Mouse (Mus musculus) kidney, postnatal 36 days (tissue): Measurements from ENCODE around the gene Tmcc3.
A peak's percentile ranks its signal among the peaks of the same experiment; 100 is the strongest.

Experiments used
- DNase-seq, 2 experiments: peaks; one replicate each; pipeline ENCODE4 v3.0.0; 2021 to 2022; ENCODE audit warnings: mixed read lengths in 2 of 2

Gene Tmcc3

GRCm38 (mm10) chr10:94371293-94371692 lies 59.5 kb downstream of the Tmcc3 start:
- no peak for DNase-seq

- DNase-seq = no peak
These were observed 65.2 kb downstream of the Tmcc3 start for GRCm38 (mm10) chr10:94376941-94377340.

GRCm38 (mm10) chr10:94377844-94378243 lies 66.1 kb downstream of the Tmcc3 start:
- peak in 1 of 2 experiments; percentile 10 for DNase-seq

GRCm38 (mm10) chr10:94378383-94378782 lies 66.6 kb downstream of the Tmcc3 start:
- DNase-seq = peak; percentile 88 to 90

GRCm38 (mm10) chr10:94380082-94380481 lies 68.3 kb downstream of the Tmcc3 start:
- DNase-seq = no peak

- peak; percentile 81 to 91 for DNase-seq
These were observed 69.1 kb downstream of the Tmcc3 start for GRCm38 (mm10) chr10:94380662-94381392.

GRCm38 (mm10) chr10:94381393-94381740 lies 69.6 kb downstream of the Tmcc3 start:
- no peak for DNase-seq

GRCm38 (mm10) chr10:94382618-94383017 lies 70.9 kb downstream of the Tmcc3 start:
- no peak for DNase-seq

- DNase-seq = no peak
These were observed 71.8 kb downstream of the Tmcc3 start for GRCm38 (mm10) chr10:94383565-94383964.

- DNase-seq = no peak
These were observed 77.5 kb downstream of the Tmcc3 start for GRCm38 (mm10) chr10:94389219-94389618.

GRCm38 (mm10) chr10:94391049-94391448 lies 79.3 kb downstream of the Tmcc3 start:
- peak; percentile 26 to 65 for DNase-seq

- no peak for DNase-seq
These were observed 82.5 kb downstream of the Tmcc3 start for GRCm38 (mm10) chr10:94394286-94394685.

- DNase-seq = peak; percentile 53 to 76
These were observed 86.3 kb downstream of the Tmcc3 start for GRCm38 (mm10) chr10:94397833-94398596.

GRCm38 (mm10) chr10:94400895-94401294 lies 89.1 kb downstream of the Tmcc3 start:
- DNase-seq = no peak

GRCm38 (mm10) chr10:94405456-94405855 lies 93.7 kb downstream of the Tmcc3 start:
- peak; percentile 79 to 81 for DNase-seq

- DNase-seq = no peak
These were observed 95.1 kb downstream of the Tmcc3 start for GRCm38 (mm10) chr10:94406821-94407220.

GRCm38 (mm10) chr10:94408356-94409146 lies 96.8 kb downstream of the Tmcc3 start:
- peak; percentile 84 to 85 for DNase-seq

GRCm38 (mm10) chr10:94409661-94410060 lies 97.9 kb downstream of the Tmcc3 start:
- DNase-seq = no peak

- DNase-seq = no peak
These were observed 99.8 kb downstream of the Tmcc3 start for GRCm38 (mm10) chr10:94411594-94411993.

GRCm38 (mm10) chr10:94413770-94414651 lies 102.3 kb downstream of the Tmcc3 start:
- peak; percentile 10 to 49 for DNase-seq

GRCm38 (mm10) chr10:94415950-94416844 lies 104.4 kb downstream of the Tmcc3 start:
- no peak for DNase-seq
